Mouse (Mus musculus) ES-E14 (cell line): ENCODE results near the gene Fndc3b.

Source experiments
- CHD2 ChIP-seq: IDR thresholded peaks from 2 replicates; pipeline ENCODE4 v1.6.1; 2014; ENCODE audit warnings: mild to moderate bottlenecking, low read depth, low read length, inconsistent platforms
- HCFC1 ChIP-seq: IDR thresholded peaks from 2 replicates; pipeline ENCODE4 v1.6.1; 2012; ENCODE audit warnings: low read length, inconsistent platforms, borderline replicate concordance; ENCODE audit not compliant: insufficient read depth
- MAFK ChIP-seq: IDR thresholded peaks from 2 replicates; pipeline ENCODE4 v1.6.1; 2014; ENCODE audit warnings: mild to moderate bottlenecking, low read depth, low read length, inconsistent platforms; ENCODE audit not compliant: insufficient read depth
- ZC3H11A ChIP-seq: IDR thresholded peaks from 2 replicates; pipeline ENCODE4 v1.6.1; 2012; ENCODE audit warnings: low read depth, mild to moderate bottlenecking, inconsistent platforms, low read length, borderline replicate concordance
- ZNF384 ChIP-seq: IDR thresholded peaks from 2 replicates; pipeline ENCODE4 v1.6.1; 2012; ENCODE audit warnings: low read depth, low read length, inconsistent platforms

- TF ChIP-seq MAFK (no peak), HCFC1 (no peak), ZNF384 (no peak), CHD2 (no peak), ZC3H11A (no peak)
Observed at GRCm38 (mm10) chr3:27617237-27617499, 93.9 kb downstream of the Fndc3b start.
